Mouse (Mus musculus) bone marrow, adult 2 months (tissue): Measurements from ENCODE around the gene Omd. TPM values are rescaled to one million over a fixed set of nuclear protein-coding genes. Genes with fewer than 3 reads are reported as not detected.

Source experiments
- H3K27ac ChIP-seq: fragments of 200-500 bp; 2 replicates; pipeline ENCODE4 v1.5.1; 2012; ENCODE audit warnings: low read depth, mild to moderate bottlenecking, control low read depth, inconsistent platforms, low read length; ENCODE audit not compliant: control insufficient read depth, poor library complexity, insufficient read depth
- H3K4me1 ChIP-seq: fragments of 200-500 bp; 2 replicates; pipeline ENCODE4 v1.6.1; 2011; ENCODE audit warnings: low read length; ENCODE audit not compliant: control insufficient read depth, insufficient read depth
- H3K4me3 ChIP-seq: fragments of 200-500 bp; replicated peaks from 2 replicates; pipeline ENCODE3; 2011; ENCODE audit warnings: mild to moderate bottlenecking, low read depth, low read length, control low read depth; ENCODE audit not compliant: control insufficient read depth
- CTCF ChIP-seq: fragments of 200-500 bp; IDR thresholded peaks from 2 replicates; pipeline ENCODE4 v1.5.1; 2011; ENCODE audit warnings: low read length, control low read depth; ENCODE audit not compliant: control insufficient read depth, insufficient read depth
- POLR2A ChIP-seq: fragments of 200-500 bp; IDR thresholded peaks from 2 replicates; pipeline ENCODE4 v1.6.1; 2011; ENCODE audit warnings: low read depth, mild to moderate bottlenecking, control low read depth, low read length, borderline replicate concordance; ENCODE audit not compliant: control insufficient read depth
- WGBS: fragments of 180-500 bp; shearing (Covaris S2); methylation state at CpG from one replicate; pipeline ENCODE4 v1.1.7; 2018; 5-methylcytosine and 5-hydroxymethylcytosine counted together
- polyA plus RNA-seq: library from polyadenylated mRNA; stranded (reverse); fragments of >200 nt; gene quantifications from 2 replicates; pipeline ENCODE4 v1.2.4, GENCODE M21; 2011; ENCODE audit warnings: low replicate concordance; ENCODE audit not compliant: missing spikeins, insufficient read depth, insufficient read length

Omd gene
- polyA plus RNA-seq, 1 experiment, result 1.3 TPM

GRCm38 (mm10) chr13:49623216-49623615 is 41.0 kb downstream of the Omd start:
- Histone ChIP-seq H3K4me3 (no peak overlapping the region), H3K27ac (no peak overlapping the region), H3K4me1 (no peaks in the 10 kb centered on the region; the same call in 1 of the 2 replicates)
- TF ChIP-seq POLR2A, result no peak
- WGBS, result 87% methylated on average over 1 of the region's 1 CpGs

DNA sequence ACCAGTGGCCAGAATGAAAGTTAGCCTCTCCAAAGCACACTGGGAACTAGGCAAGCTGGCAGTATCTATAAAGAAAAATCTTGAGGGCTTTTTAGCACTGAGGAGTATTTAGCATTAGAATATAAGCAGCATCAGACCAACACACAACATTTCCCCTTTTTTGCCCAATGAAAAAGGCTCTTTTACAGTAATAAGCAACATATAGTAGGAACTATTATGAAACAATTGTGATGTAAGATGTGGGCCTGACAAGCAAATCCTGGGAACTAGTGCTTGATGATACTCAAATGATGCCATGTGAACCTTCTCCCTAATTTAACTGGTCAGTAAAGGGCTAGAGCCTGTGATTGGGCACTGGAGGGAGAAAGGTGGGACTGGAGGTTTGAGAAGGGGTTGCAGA is 45.9 kb downstream of the Omd start:
- no peak overlapping the region for H3K27ac ChIP-seq
- H3K4me1 ChIP-seq, result peaks cover 3% of the 10 kb centered on the region; the same call in 1 of the 2 replicates
- no peak overlapping the region for H3K4me3 ChIP-seq
- TF ChIP-seq CTCF (no peak), POLR2A (no peak)

GRCm38 (mm10) chr13:49629076-49629475 is 46.8 kb downstream of the Omd start:
- Histone ChIP-seq H3K4me1 (peaks cover 3% of the 10 kb centered on the region; the same call in 1 of the 2 replicates), H3K27ac (no peak overlapping the region), H3K4me3 (no peak overlapping the region)
- TF ChIP-seq CTCF, result no peak
- TF ChIP-seq POLR2A, result no peak
- WGBS, result 94% methylated on average over 2 of the region's 2 CpGs

GRCm38 (mm10) chr13:49639965-49640364 is 57.7 kb downstream of the Omd start:
- H3K4me3 ChIP-seq, result no peak overlapping the region
- no peaks in the 10 kb centered on the region for H3K4me1 ChIP-seq
- 73% methylated on average over 2 of the region's 2 CpGs for WGBS
- H3K27ac ChIP-seq, result no peak overlapping the region
- TF ChIP-seq CTCF (no peak), POLR2A (no peak)

Other genes with a start within 250 kb of the Omd start
- 12.1 and 23.2 TPM in 2 replicates for gene Bicd2, start 240.9 kb upstream of the Omd start, polyA plus RNA-seq
- gene Ippk, start 161.2 kb upstream of the Omd start, polyA plus RNA-seq, result 4.4 and 4.5 TPM in 2 replicates
- 1.4 and 3.5 TPM in 2 replicates for gene Tes3-ps, start 89.1 kb upstream of the Omd start, polyA plus RNA-seq
- gene Ecm2, start 77.7 kb upstream of the Omd start, polyA plus RNA-seq, result 0.42 TPM in 1 of 2 replicates, not detected in the other
- 2.0 and 5.9 TPM in 2 replicates for gene Aspn, start 38.0 kb upstream of the Omd start, polyA plus RNA-seq
- 2.9 and 6.4 TPM in 2 replicates for gene Ogn, start 25.6 kb downstream of the Omd start, polyA plus RNA-seq
- 8.5 and 9.9 TPM in 2 replicates for gene Cenpp, start 70.3 kb downstream of the Omd start, polyA plus RNA-seq
- 5.2 and 9.2 TPM in 2 replicates for gene Nol8, start 70.6 kb downstream of the Omd start, polyA plus RNA-seq
- 18.9 and 27.5 TPM in 2 replicates for gene Iars, start 99.6 kb downstream of the Omd start, polyA plus RNA-seq
- gene Gm30302, start 216.5 kb downstream of the Omd start, polyA plus RNA-seq, result not detected in 2 replicates